Mouse (Mus musculus): Measurements from ENCODE around the gene Olfr629.

GRCm38 (mm10) chr7:103699469-103699868 lies 45.3 kb downstream of the Olfr629 start:
- TF ChIP-seq GATA1 (IDR thresholded peaks at IDR 0.05; ENCODE audit: borderline replicate concordance, low read length): no peak
- TF ChIP-seq FLI1 (IDR thresholded peaks at IDR 0.05; ENCODE audit: low read length): no peak
